Mouse (Mus musculus): ENCODE measurements around the gene Ubxn2a.
A peak's percentile ranks its signal among the peaks of the same experiment; 100 is the strongest.

Ubxn2a gene

GRCm38 (mm10) chr12:4879048-4879447, 28.5 kb downstream of the Ubxn2a start:
- DNase-seq (ENCODE audit: low read depth, low spot score): peak; percentile 47

DNA sequence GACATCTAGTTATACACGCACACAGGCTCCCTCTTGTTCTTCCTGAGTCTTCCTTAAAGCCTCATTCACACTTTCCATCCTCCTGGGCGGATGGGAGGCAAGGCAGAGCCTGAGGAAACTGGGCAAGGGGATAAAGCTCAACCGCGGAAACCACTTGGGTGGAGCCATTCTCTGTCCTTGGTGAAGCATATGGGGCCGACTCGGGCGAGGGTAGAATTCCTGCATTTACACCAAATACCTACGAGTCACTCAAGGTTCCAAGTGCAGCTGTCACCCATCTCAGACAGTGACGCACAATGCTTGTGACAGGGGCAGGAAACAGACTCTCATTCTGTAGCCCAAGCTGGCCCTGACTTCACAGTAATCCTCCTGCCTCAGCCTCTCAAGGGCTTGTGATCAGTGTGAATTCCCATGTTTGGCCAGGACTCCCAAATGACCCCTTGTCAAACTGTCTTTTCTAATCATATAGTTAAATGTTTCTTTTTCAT, 29.2 kb downstream of the Ubxn2a start:
- no peak for DNase-seq (ENCODE audit: low read depth, low spot score)

- DNase-seq (ENCODE audit: low read depth, low spot score): no peak
Measured at GRCm38 (mm10) chr12:4875623-4876022, 31.9 kb downstream of the Ubxn2a start.

DNA sequence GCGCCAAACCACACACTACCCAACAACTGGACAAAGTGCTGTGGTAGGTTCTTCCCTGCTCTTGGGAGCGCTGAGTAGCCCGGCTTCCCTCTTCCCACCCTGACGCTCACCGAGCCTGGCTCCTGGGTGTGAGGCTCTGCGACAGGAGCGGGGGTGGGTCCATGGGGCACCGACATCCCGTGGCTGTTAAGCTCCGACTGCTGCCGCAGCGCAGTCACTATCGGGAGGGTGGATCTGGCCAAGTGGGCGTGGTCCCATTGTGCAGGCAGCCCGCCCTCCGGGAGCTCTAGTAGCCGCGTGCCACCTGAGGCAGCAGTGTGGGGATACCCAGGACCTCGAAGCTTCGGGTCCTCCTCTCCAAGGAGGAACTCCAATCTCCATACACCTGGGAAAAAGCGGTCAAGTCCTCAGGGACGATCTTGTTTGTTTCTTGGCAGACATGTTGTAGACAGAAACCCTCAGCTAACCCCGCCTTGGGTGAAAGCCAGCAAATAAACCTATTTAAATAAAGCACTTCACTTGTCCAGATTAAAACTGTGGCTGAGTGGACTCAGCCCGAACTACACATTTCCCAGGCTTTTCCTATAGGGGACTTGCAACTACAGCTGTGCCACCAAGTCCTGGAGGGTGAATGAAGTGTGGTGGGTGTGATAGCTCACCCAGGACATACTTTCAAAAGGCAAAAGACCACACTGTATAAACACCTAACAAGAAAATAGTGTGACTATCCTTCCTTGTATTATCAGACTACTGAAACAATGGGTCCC, 33.2 kb downstream of the Ubxn2a start, which contains the start of gene Mfsd2b:
Gene Mfsd2b (minus strand): TSS at position 199 of the 767 bp plus-strand sequence.
- peak; percentile 81 for DNase-seq (ENCODE audit: low read depth, low spot score)

GRCm38 (mm10) chr12:4873531-4873930, 34.0 kb downstream of the Ubxn2a start:
- no peak for DNase-seq (ENCODE audit: low read depth, low spot score)

- no peak for DNase-seq (ENCODE audit: low read depth, low spot score)
Measured at GRCm38 (mm10) chr12:4872983-4873477, 34.5 kb downstream of the Ubxn2a start.

- no peak for DNase-seq (ENCODE audit: low read depth, low spot score)
Measured at GRCm38 (mm10) chr12:4872273-4872672, 35.2 kb downstream of the Ubxn2a start.

DNA sequence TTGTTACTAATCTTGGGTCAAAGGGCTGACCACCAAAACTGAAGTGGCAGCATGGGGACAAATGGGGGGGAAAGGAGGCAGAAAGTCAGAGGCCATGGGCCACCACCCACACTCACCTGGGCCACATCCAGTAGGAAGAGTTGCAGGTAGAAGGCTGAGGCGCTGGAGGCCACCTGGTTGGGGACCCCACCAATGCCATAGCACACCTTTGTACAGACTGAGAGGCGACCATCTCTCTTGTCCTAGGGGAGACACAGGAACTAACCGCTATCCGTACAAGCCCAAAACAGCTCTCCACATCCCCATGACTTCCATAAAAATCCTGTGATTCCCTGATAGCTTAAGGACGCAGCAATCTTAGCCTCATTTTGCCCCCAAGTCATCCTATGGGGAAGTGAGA, 36.2 kb downstream of the Ubxn2a start:
- no peak for DNase-seq (ENCODE audit: low read depth, low spot score)

GRCm38 (mm10) chr12:4868924-4869323, 38.6 kb downstream of the Ubxn2a start:
- no peak for DNase-seq (ENCODE audit: low read depth, low spot score)

GRCm38 (mm10) chr12:4864338-4864690, 43.2 kb downstream of the Ubxn2a start:
- DNase-seq (ENCODE audit: low read depth, low spot score): no peak

GRCm38 (mm10) chr12:4863654-4864337, 43.7 kb downstream of the Ubxn2a start:
- no peak for DNase-seq (ENCODE audit: low read depth, low spot score)

DNA sequence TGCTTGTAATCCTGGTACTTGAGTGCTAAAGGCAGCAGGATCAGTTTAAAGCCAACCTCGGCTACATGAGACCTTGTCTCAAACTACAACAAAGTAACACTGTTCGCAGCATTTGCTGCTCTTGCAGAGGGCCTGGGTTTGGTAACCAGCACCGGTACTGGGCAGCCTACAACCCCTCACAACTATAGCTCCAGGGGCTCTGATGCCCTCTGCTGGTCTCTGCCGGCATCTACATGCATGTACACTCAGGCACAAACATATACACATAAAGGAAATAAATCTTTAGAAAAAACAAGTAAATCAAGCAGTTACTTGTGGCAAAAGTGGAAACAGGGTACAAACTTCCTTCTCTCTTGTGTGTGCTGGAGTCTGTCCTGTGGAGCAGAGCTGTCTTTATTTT, 44.8 kb downstream of the Ubxn2a start:
- DNase-seq (ENCODE audit: low read depth, low spot score): peak; percentile 29

- DNase-seq (ENCODE audit: low read depth, low spot score): no peak
Measured at GRCm38 (mm10) chr12:4859241-4859914, 48.1 kb downstream of the Ubxn2a start.

- no peak for DNase-seq (ENCODE audit: low read depth, low spot score)
Measured at GRCm38 (mm10) chr12:4856834-4857233, 50.7 kb downstream of the Ubxn2a start.

GRCm38 (mm10) chr12:4856160-4856559, 51.3 kb downstream of the Ubxn2a start:
- DNase-seq (ENCODE audit: low read depth, low spot score): peak; percentile 61

GRCm38 (mm10) chr12:4843741-4844140, 63.8 kb downstream of the Ubxn2a start:
- peak; percentile 79 for DNase-seq (ENCODE audit: low read depth, low spot score)

DNA sequence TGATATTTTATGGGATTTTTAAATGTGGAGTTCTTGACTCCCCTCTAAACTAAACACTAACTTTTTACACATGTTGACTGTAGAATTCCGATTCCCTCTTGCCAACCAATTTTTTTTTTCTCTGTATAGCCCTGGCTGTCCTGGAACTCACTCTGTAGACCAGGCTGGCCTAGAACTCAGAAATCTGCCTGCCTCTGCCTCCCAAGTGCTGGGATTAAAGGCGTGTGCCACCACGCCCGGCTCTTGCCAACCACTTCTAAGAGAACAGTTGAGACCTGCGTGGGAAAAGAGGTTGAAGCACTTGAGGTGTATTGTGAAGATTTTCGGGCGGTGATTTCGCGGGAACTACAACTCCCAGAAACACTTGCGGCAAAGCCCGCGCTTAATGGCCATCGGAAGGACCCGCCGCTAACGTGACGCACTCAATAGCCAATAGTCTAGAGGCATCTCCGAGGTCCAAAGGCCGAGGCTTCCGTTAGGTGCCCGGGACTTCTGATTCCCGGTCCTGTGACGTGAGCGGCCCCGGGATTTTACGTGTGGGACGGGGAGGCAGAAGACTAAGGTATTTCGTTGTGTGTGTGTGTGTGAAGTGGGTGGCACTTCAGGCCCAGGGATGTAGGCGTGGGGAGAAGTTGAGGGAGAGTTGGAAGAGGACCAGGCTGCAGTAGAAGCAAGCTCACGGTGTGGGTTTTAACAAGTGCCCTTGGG, 64.5 kb downstream of the Ubxn2a start, which contains the start of gene Wdcp:
Gene Wdcp (plus strand): TSS at position 414 of the 708 bp plus-strand sequence.
- peak; percentile 91 for DNase-seq (ENCODE audit: low read depth, low spot score)

- peak; percentile 7 for DNase-seq (ENCODE audit: low read depth, low spot score)
Measured at GRCm38 (mm10) chr12:4842456-4842855, 65.0 kb downstream of the Ubxn2a start.

- peak; percentile 61 for DNase-seq (ENCODE audit: low read depth, low spot score)
Measured at GRCm38 (mm10) chr12:4841392-4841887, 66.1 kb downstream of the Ubxn2a start, which contains the start of gene Fkbp1b. Fkbp1b (minus strand) TSS chr12:4841591.

- DNase-seq (ENCODE audit: low read depth, low spot score): no peak
Measured at GRCm38 (mm10) chr12:4840741-4841140, 66.8 kb downstream of the Ubxn2a start.

- peak; percentile 7 for DNase-seq (ENCODE audit: low read depth, low spot score)
Measured at GRCm38 (mm10) chr12:4840010-4840409, 67.5 kb downstream of the Ubxn2a start.

Measured in CD4-positive, CD25-positive, alpha-beta regulatory T cell, adult 2 months (primary cell).